Mouse (Mus musculus) testis, adult 2 months (tissue): ENCODE measurements around the gene Cmtm4. TPM values are rescaled to one million over a fixed set of nuclear protein-coding genes. Genes with fewer than 3 reads are reported as not detected.

Experiments
- H3K27ac ChIP-seq: fragments of 200-500 bp; 2 replicates; pipeline ENCODE4 v1.5.1; 2012; ENCODE audit warnings: low read depth, low read length; ENCODE audit not compliant: control insufficient read depth, insufficient read depth
- H3K27me3 ChIP-seq: fragments of 200-500 bp; 2 replicates; pipeline ENCODE4 v1.6.1; 2012; ENCODE audit warnings: mild to moderate bottlenecking, low read length, moderate library complexity; ENCODE audit not compliant: control insufficient read depth, insufficient read depth
- H3K36me3 ChIP-seq: fragments of 200-500 bp; 2 replicates; pipeline ENCODE4 v1.6.1; 2012; ENCODE audit warnings: mild to moderate bottlenecking, low read length; ENCODE audit not compliant: control insufficient read depth, insufficient read depth
- H3K4me1 ChIP-seq: fragments of 200-500 bp; 2 replicates; pipeline ENCODE4 v1.6.1; 2012; ENCODE audit warnings: low read length; ENCODE audit not compliant: control insufficient read depth, insufficient read depth
- H3K4me3 ChIP-seq: fragments of 200-500 bp; 2 replicates; pipeline ENCODE4 v1.5.1; 2012; ENCODE audit warnings: low read depth, mild to moderate bottlenecking, low read length, moderate library complexity, mixed read lengths; ENCODE audit not compliant: control insufficient read depth
- CTCF ChIP-seq: fragments of 200-500 bp; IDR thresholded peaks from 2 replicates; pipeline ENCODE4 v1.5.1; 2012; ENCODE audit warnings: low read depth, mild to moderate bottlenecking, inconsistent platforms, low read length, moderate library complexity; ENCODE audit not compliant: control insufficient read depth, insufficient read depth, insufficient replicate concordance
- POLR2A ChIP-seq: fragments of 200-500 bp; IDR thresholded peaks from 2 replicates; pipeline ENCODE4 v1.6.1; 2012; ENCODE audit warnings: low read depth, mild to moderate bottlenecking, inconsistent platforms, low read length, moderate library complexity; ENCODE audit not compliant: control insufficient read depth
- polyA plus RNA-seq: library from polyadenylated mRNA; depleted of rRNA; stranded (reverse); fragments of >200 nt; gene quantifications from 2 replicates; pipeline ENCODE4 v1.2.3, GENCODE M21; 2012

The Cmtm4 gene
- polyA plus RNA-seq, 1 experiment, result 2.0 TPM

GRCm38 (mm10) chr8:104365695-104366094, 29.9 kb downstream of the Cmtm4 start:
- H3K27me3 ChIP-seq, result no peaks in the 10 kb centered on the region
- TF ChIP-seq POLR2A (no peak), CTCF (no peak)
- no peak overlapping the region for H3K4me3 ChIP-seq
- H3K4me1 ChIP-seq, result no peaks in the 10 kb centered on the region
- H3K27ac ChIP-seq, result no peak overlapping the region
- no peaks in the 10 kb centered on the region for H3K36me3 ChIP-seq

GRCm38 (mm10) chr8:104359778-104360456, 35.7 kb downstream of the Cmtm4 start:
- H3K4me1 ChIP-seq, result no peaks in the 10 kb centered on the region
- TF ChIP-seq POLR2A, result no peak
- H3K4me3 ChIP-seq, result no peak overlapping the region
- no peak overlapping the region for H3K27ac ChIP-seq
- H3K36me3 ChIP-seq, result no peaks in the 10 kb centered on the region
- no peaks in the 10 kb centered on the region for H3K27me3 ChIP-seq

- no peaks in the 10 kb centered on the region for H3K4me1 ChIP-seq
- TF ChIP-seq POLR2A (no peak), CTCF (no peak)
- H3K4me3 ChIP-seq, result no peak overlapping the region
- no peaks in the 10 kb centered on the region for H3K36me3 ChIP-seq
- H3K27ac ChIP-seq, result no peak overlapping the region
- H3K27me3 ChIP-seq, result no peaks in the 10 kb centered on the region
Observed at GRCm38 (mm10) chr8:104358637-104359036, 37.0 kb downstream of the Cmtm4 start.

- no peak overlapping the region for H3K27ac ChIP-seq
- H3K27me3 ChIP-seq, result no peaks in the 10 kb centered on the region
- no peaks in the 10 kb centered on the region for H3K4me1 ChIP-seq
- TF ChIP-seq POLR2A (no peak), CTCF (no peak)
- no peak overlapping the region for H3K4me3 ChIP-seq
- H3K36me3 ChIP-seq, result no peaks in the 10 kb centered on the region
Observed at GRCm38 (mm10) chr8:104354504-104354903, 41.1 kb downstream of the Cmtm4 start.

- TF ChIP-seq POLR2A (no peak), CTCF (peak; percentile 2; the same call in 1 of the 2 replicates)
- Histone ChIP-seq H3K36me3 (no peaks in the 10 kb centered on the region), H3K27me3 (no peaks in the 10 kb centered on the region), H3K4me1 (no peaks in the 10 kb centered on the region; the same call in 1 of the 2 replicates), H3K4me3 (no peak overlapping the region), H3K27ac (no peak overlapping the region)
Observed at GRCm38 (mm10) chr8:104353186-104353585, 42.4 kb downstream of the Cmtm4 start.

GRCm38 (mm10) chr8:104350047-104350446, 45.6 kb downstream of the Cmtm4 start:
- Histone ChIP-seq H3K27me3 (no peaks in the 10 kb centered on the region), H3K4me1 (peaks cover 5% of the 10 kb centered on the region; the same call in 1 of the 2 replicates), H3K36me3 (no peaks in the 10 kb centered on the region), H3K4me3 (no peak overlapping the region), H3K27ac (no peak overlapping the region)
- TF ChIP-seq POLR2A, result no peak
- no peak for TF ChIP-seq CTCF

- TF ChIP-seq POLR2A, result no peak
- TF ChIP-seq CTCF, result no peak
- Histone ChIP-seq H3K27ac (no peak overlapping the region), H3K27me3 (no peaks in the 10 kb centered on the region), H3K4me3 (no peak overlapping the region), H3K36me3 (no peaks in the 10 kb centered on the region), H3K4me1 (peaks cover 5% of the 10 kb centered on the region; the same call in 1 of the 2 replicates)
Observed at GRCm38 (mm10) chr8:104348971-104349370, 46.6 kb downstream of the Cmtm4 start.

- no peaks in the 10 kb centered on the region for H3K36me3 ChIP-seq
- H3K27me3 ChIP-seq, result no peaks in the 10 kb centered on the region
- H3K27ac ChIP-seq, result no peak overlapping the region
- no peak overlapping the region for H3K4me3 ChIP-seq
- peaks cover 6% of the 10 kb centered on the region; the same call in 1 of the 2 replicates for H3K4me1 ChIP-seq
- no peak for TF ChIP-seq POLR2A
- TF ChIP-seq CTCF, result no peak
Observed at GRCm38 (mm10) chr8:104346706-104347105, 48.9 kb downstream of the Cmtm4 start.
